Mouse (Mus musculus) stomach, embryonic 14.5 days (tissue): ENCODE data around the gene Gm9922. TPM values are rescaled to one million over a fixed set of nuclear protein-coding genes. Genes with fewer than 3 reads are reported as not detected.

ENCODE experiments used
- ATAC-seq: fragments of 200-750 bp; cut with Nextera tagmentation; 2 replicates; pipeline ENCODE4 v1.8.0; 2017; ENCODE audit warnings: low read depth, moderate TSS enrichment; ENCODE audit not compliant: insufficient number of reproducible peaks, insufficient read depth, low FRiP score
- H3K27ac ChIP-seq: fragments of 300-500 bp; sonication (generic); 2 replicates; pipeline ENCODE4 v1.5.1; 2014; ENCODE audit warnings: mild to moderate bottlenecking, low read length, moderate library complexity, mixed read lengths
- H3K27me3 ChIP-seq: fragments of 300-500 bp; sonication (generic); 2 replicates; pipeline ENCODE4 v1.6.1; 2014; ENCODE audit warnings: low read length, control low read depth, mixed read lengths; ENCODE audit not compliant: control insufficient read depth, insufficient read depth
- H3K36me3 ChIP-seq: fragments of 300-500 bp; sonication (generic); 2 replicates; pipeline ENCODE4 v1.6.1; 2014; ENCODE audit warnings: mild to moderate bottlenecking, control low read depth, low read length, moderate library complexity, mixed read lengths; ENCODE audit not compliant: control insufficient read depth, insufficient read depth
- H3K4me1 ChIP-seq: fragments of 300-500 bp; sonication (generic); 2 replicates; pipeline ENCODE4 v1.6.1; 2014; ENCODE audit warnings: low read length, control low read depth, mixed read lengths; ENCODE audit not compliant: control insufficient read depth, insufficient read depth
- H3K4me2 ChIP-seq: fragments of 300-500 bp; sonication (generic); replicated peaks from 2 replicates; pipeline ENCODE4 v1.6.1; 2014; ENCODE audit warnings: low read depth, low read length, control low read depth
- H3K4me3 ChIP-seq: fragments of 300-500 bp; sonication (generic); 2 replicates; pipeline ENCODE4 v1.5.1; 2014; ENCODE audit warnings: low read depth, low read length, control low read depth
- H3K9ac ChIP-seq: fragments of 300-500 bp; sonication (generic); replicated peaks from 2 replicates; pipeline ENCODE4 v1.6.1; 2014; ENCODE audit warnings: low read depth, mild to moderate bottlenecking, control low read depth, low read length, moderate library complexity, mixed read lengths
- H3K9me3 ChIP-seq: fragments of 300-500 bp; sonication (generic); 2 replicates; pipeline ENCODE4 v1.6.1; 2016; ENCODE audit warnings: low read depth, low read length, control low read depth; ENCODE audit not compliant: control insufficient read depth
- WGBS: fragments of 180-500 bp; shearing (Covaris S2); extraction: QIAGEN DNeasy Blood & Tissue Kit; methylation state at CpG from one replicate; pipeline ENCODE4 v1.1.7; 2014; 5-methylcytosine and 5-hydroxymethylcytosine counted together
- polyA plus RNA-seq: library from polyadenylated mRNA; unstranded; fragments of >200 nt; fragmentation: Nextera tagmentation; extraction: Ambion mirVana; gene quantifications from 2 replicates; pipeline ENCODE4 v1.2.1, GENCODE M21; 2014

The Gm9922 gene
- polyA plus RNA-seq, 1 experiment from 2014 or later = 0.68 TPM

DNA sequence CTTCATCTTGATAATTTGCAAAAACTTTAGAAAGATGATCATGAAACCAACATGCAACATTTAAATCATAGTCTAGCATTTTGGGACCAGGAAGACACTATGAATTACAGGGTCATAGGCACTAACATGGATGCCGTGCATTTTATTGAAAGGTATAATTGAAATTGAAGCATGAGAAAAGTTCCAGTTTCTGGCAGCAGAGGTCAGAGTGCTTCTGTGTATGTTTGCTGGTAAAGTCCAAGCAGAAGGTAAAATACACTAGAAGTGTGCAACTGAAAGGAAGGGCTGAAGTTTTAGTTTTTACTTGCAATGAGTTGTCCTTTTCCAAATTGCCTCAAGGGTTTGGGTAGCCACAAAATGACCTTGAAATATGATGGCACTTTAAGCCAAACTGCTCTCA, 32.7 kb upstream of the Gm9922 start:
- Histone ChIP-seq H3K27me3 (no peaks in the 10 kb centered on the region), H3K4me2 (no peak overlapping the region), H3K36me3 (no peaks in the 10 kb centered on the region), H3K4me1 (no peaks in the 10 kb centered on the region), H3K9me3 (no peaks in the 10 kb centered on the region), H3K4me3 (no peak overlapping the region), H3K27ac (no peak overlapping the region), H3K9ac (no peak overlapping the region)
- WGBS = 45% methylated on average over 1 of the region's 1 CpGs
- no peak for ATAC-seq

DNA sequence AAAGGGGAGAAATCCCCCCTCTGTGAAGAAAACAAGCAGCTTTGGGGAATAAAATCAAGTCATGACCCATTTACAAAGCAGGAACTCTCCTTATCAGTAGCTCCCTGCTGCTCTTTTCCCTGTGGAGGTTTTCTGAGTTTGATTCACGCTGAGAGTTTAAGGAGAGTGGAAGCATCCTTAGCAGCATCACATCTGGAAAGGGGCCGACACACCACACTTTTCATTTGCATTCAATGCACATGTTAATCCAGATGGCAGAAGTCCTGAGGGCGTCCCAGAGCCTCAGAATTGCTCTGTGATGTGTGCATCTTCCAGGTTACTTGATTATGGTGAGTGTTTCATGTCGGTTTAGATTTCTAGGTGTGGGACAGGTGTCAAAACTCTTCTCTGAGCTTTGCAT, 25.8 kb upstream of the Gm9922 start:
- WGBS = 47% methylated on average over 4 of the region's 4 CpGs
- H3K4me2 ChIP-seq = no peak overlapping the region
- H3K4me3 ChIP-seq = no peak overlapping the region

DNA sequence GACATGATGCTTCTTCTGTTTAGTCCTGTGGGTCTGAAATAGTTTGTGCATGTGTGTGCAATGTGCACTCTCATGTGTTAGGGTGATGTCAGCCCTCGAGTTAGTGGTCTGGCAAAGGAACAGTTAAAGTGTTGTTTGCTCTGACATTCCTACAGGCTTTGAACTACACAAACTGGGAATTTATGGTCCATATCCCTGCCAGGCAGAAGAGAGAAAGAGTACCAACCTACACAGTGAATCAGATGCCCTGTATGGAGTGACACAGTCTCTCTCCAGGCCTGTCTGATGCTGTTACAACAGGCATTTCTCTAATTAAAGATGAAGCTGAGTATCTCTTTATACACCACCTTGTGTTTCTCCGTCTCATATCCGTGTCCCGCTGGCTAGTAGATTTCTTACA, 21.3 kb upstream of the Gm9922 start:
- Histone ChIP-seq H3K27me3 (no peaks in the 10 kb centered on the region), H3K4me1 (no peaks in the 10 kb centered on the region), H3K36me3 (no peaks in the 10 kb centered on the region), H3K27ac (no peak overlapping the region), H3K4me2 (no peak overlapping the region), H3K9ac (no peak overlapping the region), H3K9me3 (no peaks in the 10 kb centered on the region), H3K4me3 (no peak overlapping the region)
- ATAC-seq = no peak
- WGBS = 86% methylated on average over 4 of the region's 4 CpGs

More for the DNA sequence above, 25.8 kb upstream of the Gm9922 start:
- Histone ChIP-seq H3K9ac (no peak overlapping the region), H3K4me1 (no peaks in the 10 kb centered on the region), H3K36me3 (no peaks in the 10 kb centered on the region), H3K9me3 (no peaks in the 10 kb centered on the region), H3K27me3 (no peaks in the 10 kb centered on the region), H3K27ac (no peak overlapping the region)
- no peak for ATAC-seq

DNA sequence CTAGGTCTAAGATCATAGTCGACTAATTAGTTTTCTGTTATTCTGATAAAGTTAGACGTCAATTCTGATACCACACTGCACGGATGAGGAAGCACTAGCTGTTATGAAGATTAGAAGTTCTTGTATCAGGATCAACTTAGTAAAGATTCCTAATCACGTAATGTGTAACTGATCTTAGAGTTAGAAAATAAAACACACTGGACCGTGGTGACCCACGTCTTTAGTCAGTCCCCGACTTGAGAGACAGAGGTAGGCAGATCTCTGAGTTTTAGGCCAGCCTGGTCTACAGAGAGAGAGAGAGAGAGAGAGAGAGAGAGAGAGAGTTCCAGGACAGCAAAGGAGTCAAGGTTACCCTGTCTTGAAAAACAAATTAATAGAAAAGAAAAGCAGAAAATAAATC, 18.8 kb upstream of the Gm9922 start:
- no peaks in the 10 kb centered on the region for H3K27me3 ChIP-seq
- ATAC-seq = no peak
- no peak overlapping the region for H3K9ac ChIP-seq
- no peaks in the 10 kb centered on the region for H3K9me3 ChIP-seq
- H3K4me2 ChIP-seq = no peak overlapping the region
- H3K27ac ChIP-seq = no peak overlapping the region
- WGBS = 80% methylated on average over 7 of the region's 7 CpGs
- H3K4me3 ChIP-seq = no peak overlapping the region
- H3K36me3 ChIP-seq = no peaks in the 10 kb centered on the region
- no peaks in the 10 kb centered on the region for H3K4me1 ChIP-seq

DNA sequence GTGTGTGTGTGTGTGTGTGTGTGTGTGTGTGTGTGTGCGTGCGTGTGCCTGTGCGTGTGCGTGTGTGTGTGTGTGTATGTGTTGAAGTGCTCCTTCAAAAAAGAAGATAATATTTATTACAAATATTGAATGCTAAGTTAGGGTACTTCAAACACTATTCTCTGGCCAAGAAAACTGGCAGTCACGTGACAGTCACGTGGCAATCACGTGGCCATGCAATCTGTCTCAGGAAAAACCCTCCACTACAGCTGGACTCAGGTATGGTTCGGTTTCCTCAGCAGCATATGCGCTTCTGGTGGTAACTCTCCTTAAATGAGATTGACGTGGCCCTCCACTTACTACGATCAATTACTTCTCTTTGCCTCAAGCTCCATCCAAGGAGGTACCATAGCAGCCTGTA, 18.2 kb upstream of the Gm9922 start:
- Histone ChIP-seq H3K36me3 (no peaks in the 10 kb centered on the region), H3K9ac (no peak overlapping the region), H3K9me3 (no peaks in the 10 kb centered on the region), H3K4me1 (no peaks in the 10 kb centered on the region), H3K27ac (no peak overlapping the region), H3K27me3 (no peaks in the 10 kb centered on the region), H3K4me3 (no peak overlapping the region), H3K4me2 (no peak overlapping the region)
- no peak for ATAC-seq
- WGBS = 95% methylated on average over 11 of the region's 11 CpGs

DNA sequence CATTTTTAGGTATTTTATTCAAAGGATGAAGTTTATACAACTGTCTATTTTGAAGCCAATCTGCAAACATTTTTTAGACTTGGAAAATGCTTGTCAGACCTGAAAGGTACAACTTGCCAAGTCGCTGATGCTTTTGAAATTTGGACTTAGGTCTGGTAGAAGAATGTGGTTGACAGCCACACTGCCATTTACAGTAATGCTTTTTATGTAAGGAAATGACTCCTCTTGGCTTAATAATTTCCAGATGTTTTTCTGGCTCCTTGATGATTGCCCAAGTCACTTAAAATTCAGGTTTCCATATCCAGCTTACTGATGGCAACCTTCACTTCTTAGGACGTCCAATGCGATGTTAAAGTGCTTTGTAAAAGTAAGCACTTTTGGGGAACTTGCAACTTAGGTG, 17.0 kb upstream of the Gm9922 start:
- Histone ChIP-seq H3K36me3 (no peaks in the 10 kb centered on the region), H3K9ac (no peak overlapping the region), H3K4me1 (no peaks in the 10 kb centered on the region), H3K4me2 (no peak overlapping the region), H3K27ac (no peak overlapping the region), H3K9me3 (no peaks in the 10 kb centered on the region), H3K27me3 (no peaks in the 10 kb centered on the region), H3K4me3 (no peak overlapping the region)
- ATAC-seq = no peak
- 68% methylated on average over 3 of the region's 3 CpGs for WGBS

DNA sequence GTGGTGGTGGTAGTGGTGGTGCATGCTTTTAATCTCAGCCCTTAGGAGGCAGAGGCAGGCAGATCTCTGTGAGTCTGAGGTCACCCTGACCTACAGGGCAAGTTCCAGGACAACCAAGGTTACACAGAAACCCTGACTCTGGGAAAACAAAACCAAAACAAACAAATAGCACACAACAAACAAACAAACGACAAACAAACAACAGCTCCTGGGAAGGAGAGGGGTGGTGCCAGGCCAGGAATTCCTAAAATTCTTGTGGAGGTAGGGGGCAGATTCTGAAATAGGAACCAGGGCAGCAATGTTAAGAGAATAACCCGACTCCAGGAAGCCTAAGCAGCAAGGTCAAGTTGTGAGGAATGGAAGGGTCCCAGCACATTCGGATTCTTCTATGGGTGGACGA, 7.9 kb upstream of the Gm9922 start:
- no peak for ATAC-seq
- H3K9ac ChIP-seq = no peak overlapping the region
- H3K27me3 ChIP-seq = no peaks in the 10 kb centered on the region
- H3K4me3 ChIP-seq = no peak overlapping the region
- no peak overlapping the region for H3K27ac ChIP-seq
- 82% methylated on average over 4 of the region's 4 CpGs for WGBS
- no peaks in the 10 kb centered on the region for H3K9me3 ChIP-seq
- H3K4me2 ChIP-seq = no peak overlapping the region
- H3K4me1 ChIP-seq = no peaks in the 10 kb centered on the region
- H3K36me3 ChIP-seq = no peaks in the 10 kb centered on the region

DNA sequence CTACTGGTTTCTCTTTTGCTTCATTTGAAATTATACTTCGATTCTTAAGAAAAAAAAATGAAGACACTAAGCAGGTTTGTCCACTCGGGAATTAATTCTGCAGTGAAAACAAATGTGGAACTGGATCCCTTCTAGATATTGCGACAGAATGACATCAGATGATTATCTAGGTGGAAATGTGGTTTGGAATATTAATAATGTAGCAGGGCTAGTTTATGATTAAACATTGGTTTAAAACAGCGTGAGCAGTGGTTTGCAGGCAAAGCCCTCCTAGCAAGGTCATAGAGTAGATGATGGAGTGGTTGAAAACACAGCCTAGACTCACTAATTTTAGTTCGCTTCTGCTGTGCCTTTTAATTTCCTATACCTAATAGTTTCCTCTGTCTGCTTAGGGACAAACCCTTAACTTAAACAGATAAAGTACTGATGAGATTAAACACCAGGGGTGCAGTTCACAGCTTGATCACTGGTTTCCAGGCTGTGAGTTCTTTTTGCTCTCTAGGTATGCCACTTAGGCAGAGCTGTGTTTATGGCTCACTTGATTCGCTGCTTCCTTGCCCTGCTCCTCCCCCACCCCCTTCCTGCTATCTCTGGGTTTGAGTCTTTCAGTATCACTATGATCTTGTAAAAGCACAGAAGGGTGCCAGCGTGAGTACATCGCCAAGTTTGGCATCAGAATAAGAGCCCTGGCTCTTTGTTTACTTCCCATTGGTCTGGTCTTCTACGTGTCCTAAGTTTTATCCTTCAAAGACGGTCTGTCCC, 4.1 kb upstream of the Gm9922 start:
- Histone ChIP-seq H3K9me3 (no peaks in the 10 kb centered on the region), H3K27me3 (no peaks in the 10 kb centered on the region), H3K9ac (no peak overlapping the region), H3K27ac (no peak overlapping the region), H3K36me3 (no peaks in the 10 kb centered on the region), H3K4me1 (no peaks in the 10 kb centered on the region; the same call in 1 of the 2 replicates), H3K4me3 (no peak overlapping the region), H3K4me2 (no peak overlapping the region)
- no peak for ATAC-seq
- WGBS = 28% methylated on average over 10 of the region's 10 CpGs
